Mouse (Mus musculus) brain, embryonic 14.5 days (tissue): ENCODE results near the gene Plcl2.

Experiments used
- CTCF ChIP-seq: fragments of 200-500 bp; IDR thresholded peaks from 2 replicates; pipeline ENCODE4 v1.5.1; 2012; ENCODE audit warnings: inconsistent platforms, mild to moderate bottlenecking, moderate library complexity, borderline replicate concordance; ENCODE audit not compliant: insufficient read depth, insufficient read length; ENCODE audit errors: extremely low read depth
- POLR2A ChIP-seq: fragments of 200-500 bp; IDR thresholded peaks from 2 replicates; pipeline ENCODE4 v1.6.1; 2012; ENCODE audit warnings: mild to moderate bottlenecking, inconsistent platforms, borderline replicate concordance; ENCODE audit not compliant: poor library complexity, insufficient read depth, insufficient read length, severe bottlenecking; ENCODE audit errors: extremely low read depth

DNA sequence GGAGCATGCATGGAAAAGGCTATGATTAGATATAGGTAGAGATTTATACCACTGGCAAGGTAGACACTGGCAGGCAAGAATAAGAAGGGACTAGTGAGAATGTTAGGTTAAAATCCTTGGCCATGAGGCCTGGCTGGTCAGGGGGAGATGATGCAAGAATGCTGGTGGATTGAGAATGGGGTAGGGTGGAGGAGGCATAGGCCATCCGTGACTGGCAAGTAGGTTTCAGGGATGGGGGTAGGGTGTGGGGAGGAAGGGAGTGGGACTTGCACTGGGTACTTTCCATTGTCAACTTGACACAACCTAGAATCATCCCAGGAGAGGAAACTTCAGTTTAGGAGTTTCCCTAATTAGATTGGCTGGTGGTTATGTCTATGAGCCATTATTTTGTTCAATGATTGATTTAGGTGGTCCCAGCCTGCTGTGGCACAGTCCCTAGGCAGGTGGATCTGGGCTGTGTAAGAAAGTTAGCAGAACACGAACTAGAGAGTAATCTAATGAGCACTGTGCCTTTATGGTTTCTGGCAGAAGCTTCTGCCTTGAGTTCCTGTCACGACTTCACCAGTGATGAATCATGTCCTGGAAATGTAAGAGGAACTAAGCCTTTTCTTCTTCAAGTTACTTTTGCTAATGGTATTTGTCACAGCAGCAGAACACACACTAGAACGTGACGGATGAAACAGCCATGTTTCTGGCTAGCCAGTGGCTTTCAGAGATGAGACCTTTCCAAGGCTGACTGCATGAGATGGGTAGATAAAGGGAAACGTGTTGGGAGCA is 4.9 kb upstream of the Plcl2 start:
- no peak for TF ChIP-seq CTCF
- TF ChIP-seq POLR2A: no peak
